Mouse (Mus musculus) myocyte (in vitro differentiated cells): ENCODE measurements around the gene Krt7.

ENCODE experiments used
- CEBPB ChIP-seq: IDR thresholded peaks from 2 replicates; pipeline ENCODE4 v1.6.1; 2011; ENCODE audit warnings: mild to moderate bottlenecking, moderate library complexity; ENCODE audit not compliant: poor library complexity, insufficient read depth, severe bottlenecking
- MYOD1 ChIP-seq, 3 experiments: IDR thresholded peaks; one replicate each; pipeline ENCODE4 v1.6.1; 2011; ENCODE audit warnings: control low read depth in 2 of 3, low read depth in 2 of 3, mild to moderate bottlenecking in 2 of 3, moderate library complexity in 1 of 3; ENCODE audit not compliant: insufficient read length in 2 of 3, control insufficient read depth in 1 of 3
- MYOG ChIP-seq, 3 experiments: IDR thresholded peaks; one replicate each; pipeline ENCODE4 v1.6.1; 2011; ENCODE audit warnings: control low read depth in 2 of 3, low read depth in 2 of 3, mild to moderate bottlenecking in 2 of 3; ENCODE audit not compliant: insufficient read length in 2 of 3, control insufficient read depth in 1 of 3, insufficient read depth in 1 of 3
- POLR2A ChIP-seq: IDR thresholded peaks from one replicate; pipeline ENCODE4 v1.6.1; 2011; ENCODE audit warnings: low read depth, mild to moderate bottlenecking, control low read depth, moderate library complexity; ENCODE audit not compliant: insufficient read length
- POLR2AphosphoS2 ChIP-seq: IDR thresholded peaks from one replicate; pipeline ENCODE4 v1.6.1; 2011; ENCODE audit warnings: low read depth, control low read depth; ENCODE audit not compliant: insufficient read length
- REST ChIP-seq: IDR thresholded peaks from one replicate; pipeline ENCODE4 v1.6.1; 2011; ENCODE audit warnings: mild to moderate bottlenecking, control low read depth, moderate library complexity; ENCODE audit not compliant: insufficient read depth, insufficient read length
- TCF12 ChIP-seq: IDR thresholded peaks from one replicate; pipeline ENCODE4 v1.6.1; 2011; ENCODE audit warnings: mild to moderate bottlenecking, control low read depth; ENCODE audit not compliant: poor library complexity, insufficient read depth, severe bottlenecking
- USF1 ChIP-seq: IDR thresholded peaks from one replicate; pipeline ENCODE4 v1.6.1; 2011; ENCODE audit warnings: low read depth, mild to moderate bottlenecking, control low read depth, moderate library complexity

DNA sequence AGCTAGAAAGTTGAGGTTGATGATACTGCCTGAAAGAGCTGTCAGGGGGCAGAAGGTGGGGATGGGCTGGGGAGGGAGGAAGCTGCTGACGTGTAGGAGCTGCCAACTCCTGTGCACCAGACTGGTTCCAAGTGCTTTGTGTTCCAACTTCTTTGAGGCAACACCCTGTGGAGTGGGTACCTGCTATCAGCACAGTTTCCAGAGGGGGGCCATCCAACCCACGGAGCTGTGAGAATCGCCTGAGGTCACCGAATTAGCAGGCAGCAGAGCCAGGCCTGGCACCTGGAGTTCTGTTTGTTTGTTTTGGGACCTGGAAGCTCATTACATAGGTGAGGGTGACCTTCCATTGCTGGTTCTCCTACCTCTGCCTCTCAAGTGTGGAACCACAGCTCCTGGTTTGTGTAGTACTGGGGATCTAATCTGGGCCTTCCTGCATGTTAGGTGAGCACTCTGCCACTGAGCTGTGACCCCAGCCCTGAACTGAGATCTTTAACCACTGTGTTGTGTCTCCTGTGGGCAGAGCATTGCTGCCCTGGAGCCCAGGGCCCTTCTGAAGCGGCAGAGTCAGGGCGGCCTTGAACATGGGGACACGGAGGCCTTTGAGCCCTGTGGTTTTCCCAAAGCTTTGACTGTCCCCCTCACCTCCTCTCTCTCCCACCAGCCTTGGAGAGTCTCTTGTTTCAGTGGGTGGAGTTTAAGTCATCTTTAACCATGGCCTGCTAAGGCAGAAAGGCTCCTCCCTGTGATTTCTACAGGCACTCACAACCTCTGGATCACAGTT, 45.8 kb upstream of the Krt7 start:
- TF ChIP-seq POLR2A: no peak
- no peak for TF ChIP-seq USF1
- TF ChIP-seq MYOD1 (IDR thresholded peaks at IDR 0.05; ENCODE audit: control insufficient read depth in 1 of 3, insufficient read length in 2 of 3, low read depth in 2 of 3): no peak
- TF ChIP-seq POLR2AphosphoS2: no peak
- TF ChIP-seq TCF12: no peak
- TF ChIP-seq MYOG (IDR thresholded peaks at IDR 0.05; ENCODE audit: control insufficient read depth in 1 of 3, insufficient read depth in 1 of 3, insufficient read length in 2 of 3, low read depth in 2 of 3): no peak
- no peak for TF ChIP-seq REST
- TF ChIP-seq CEBPB: no peak
